Mouse (Mus musculus) cerebellum, adult 11-12 months (tissue): ENCODE measurements at regions not wholly inside any gene's neighbourhood (a gene's known extent, or its start where the extent isn't known, plus 50 kb on each side); places are given as distances from the start of the nearest gene placed in this dataset.
"Not testable (repeated sequence)": the region's sequence is repeated elsewhere in the genome, so short reads cannot be mapped to it uniquely, and the experiment has no call there.

ENCODE experiments used
- DNase-seq: peaks from one replicate; pipeline ENCODE4 v3.0.0; 2022

- no peak for DNase-seq
These were observed 82.7 kb downstream of the Pmp22 start for GRCm38 (mm10) chr11:63211501-63211900.

GRCm38 (mm10) chr11:63213043-63213442, 84.3 kb downstream of the Pmp22 start:
- peak; percentile 23 for DNase-seq

GRCm38 (mm10) chr11:63213901-63214425, 85.2 kb downstream of the Pmp22 start:
- DNase-seq = no peak

GRCm38 (mm10) chr11:63215993-63216392, 87.2 kb downstream of the Pmp22 start:
- DNase-seq = no peak

GRCm38 (mm10) chr11:63217049-63217448, 88.3 kb downstream of the Pmp22 start:
- no peak for DNase-seq

GRCm38 (mm10) chr11:63226471-63226870, 97.7 kb downstream of the Pmp22 start:
- DNase-seq = no peak

- no peak for DNase-seq
These were observed 102.0 kb downstream of the Pmp22 start for GRCm38 (mm10) chr11:63230786-63231185.

- no peak for DNase-seq
These were observed 104.6 kb downstream of the Pmp22 start for GRCm38 (mm10) chr11:63233172-63233966.

GRCm38 (mm10) chr11:63234481-63234880, 105.7 kb downstream of the Pmp22 start:
- no peak for DNase-seq

GRCm38 (mm10) chr11:63238655-63239054, 109.9 kb downstream of the Pmp22 start:
- DNase-seq = no peak

- DNase-seq = no peak
These were observed 115.2 kb downstream of the Pmp22 start for GRCm38 (mm10) chr11:63243906-63244416.

- DNase-seq = no peak
These were observed 116.3 kb downstream of the Pmp22 start for GRCm38 (mm10) chr11:63245041-63245440.

- no peak for DNase-seq
These were observed 117.4 kb downstream of the Pmp22 start for GRCm38 (mm10) chr11:63246052-63246661.

- no peak for DNase-seq
These were observed 123.5 kb downstream of the Pmp22 start for GRCm38 (mm10) chr11:63252012-63252856.

GRCm38 (mm10) chr11:63252968-63253602, 124.3 kb downstream of the Pmp22 start:
- DNase-seq = no peak

GRCm38 (mm10) chr11:63264432-63265061, 135.8 kb downstream of the Pmp22 start:
- DNase-seq = no peak

- not testable (repeated sequence) for DNase-seq
These were observed 137.5 kb downstream of the Pmp22 start for GRCm38 (mm10) chr11:63266290-63266689.

GRCm38 (mm10) chr11:63276641-63277040, 147.9 kb downstream of the Pmp22 start:
- DNase-seq = no peak

- DNase-seq = no peak
These were observed 153.1 kb downstream of the Pmp22 start for GRCm38 (mm10) chr11:63281839-63282238.

- DNase-seq = no peak
These were observed 153.8 kb downstream of the Pmp22 start for GRCm38 (mm10) chr11:63282541-63282940.

GRCm38 (mm10) chr11:63286026-63286425, 157.2 kb downstream of the Pmp22 start:
- no peak for DNase-seq

- DNase-seq = no peak
These were observed 159.0 kb downstream of the Pmp22 start for GRCm38 (mm10) chr11:63287766-63288165.
